Mouse (Mus musculus) kidney, postnatal 0 days (tissue): ENCODE measurements around the gene E130114P18Rik. TPM values are rescaled to one million over a fixed set of nuclear protein-coding genes. Genes with fewer than 3 reads are reported as not detected.

Experiments
- ATAC-seq: fragments of 200-750 bp; cut with Nextera tagmentation; replicated peaks from 2 replicates; pipeline ENCODE4 v1.8.0; 2017; ENCODE audit warnings: low read depth, moderate number of reproducible peaks, moderate TSS enrichment, moderate library complexity; ENCODE audit not compliant: low FRiP score
- DNase-seq: peaks from one replicate; pipeline ENCODE4 v3.0.0-alpha.2; 2016; ENCODE audit warnings: low spot score
- H3K27ac ChIP-seq: fragments of 300-500 bp; sonication (generic); 2 replicates; pipeline ENCODE4 v1.5.1; 2014; ENCODE audit warnings: mild to moderate bottlenecking
- H3K27me3 ChIP-seq: fragments of 300-500 bp; sonication (generic); 2 replicates; pipeline ENCODE4 v1.6.1; 2014; ENCODE audit warnings: low read length, mixed read lengths; ENCODE audit not compliant: insufficient read depth
- H3K36me3 ChIP-seq: fragments of 300-500 bp; sonication (generic); 2 replicates; pipeline ENCODE4 v1.6.1; 2014; ENCODE audit warnings: low read length, mixed read lengths; ENCODE audit not compliant: insufficient read depth
- H3K4me1 ChIP-seq: fragments of 300-500 bp; sonication (generic); replicated peaks from 2 replicates; pipeline ENCODE4 v1.6.1; 2014; ENCODE audit warnings: antibody characterized with exemption, low read length, mixed read lengths; ENCODE audit not compliant: insufficient read depth
- H3K4me2 ChIP-seq: fragments of 300-500 bp; sonication (generic); 2 replicates; pipeline ENCODE4 v1.6.1; 2014; ENCODE audit warnings: mild to moderate bottlenecking, low read length, moderate library complexity, mixed read lengths
- H3K4me3 ChIP-seq: fragments of 300-500 bp; sonication (generic); replicated peaks from 2 replicates; pipeline ENCODE4 v1.5.1; 2014; ENCODE audit warnings: low read depth, low read length
- H3K9ac ChIP-seq: fragments of 300-500 bp; sonication (generic); 2 replicates; pipeline ENCODE4 v1.6.1; 2014; ENCODE audit warnings: low read depth, low read length
- H3K9me3 ChIP-seq: fragments of 300-500 bp; sonication (generic); replicated peaks from 2 replicates; pipeline ENCODE4 v1.6.1; 2016; ENCODE audit warnings: low read length, inconsistent platforms, mixed read lengths
- CTCF ChIP-seq: IDR thresholded peaks from 2 replicates; pipeline ENCODE4 v1.5.1; 2016; ENCODE audit warnings: antibody characterized with exemption, low read depth, mild to moderate bottlenecking, moderate library complexity
- WGBS: fragments of 180-500 bp; shearing (Covaris S2); extraction: QIAGEN DNeasy Blood & Tissue Kit; methylation state at CpG from one replicate; pipeline ENCODE4 v1.1.7; 2014; 5-methylcytosine and 5-hydroxymethylcytosine counted together
- polyA plus RNA-seq: library from polyadenylated mRNA; unstranded; fragments of >200 nt; fragmentation: Nextera tagmentation; extraction: Ambion mirVana; gene quantifications from 2 replicates; pipeline ENCODE4 v1.2.1, GENCODE M21; 2015

Gene E130114P18Rik
- polyA plus RNA-seq, 1 experiment from 2014 or later, result 0.38 TPM

DNA sequence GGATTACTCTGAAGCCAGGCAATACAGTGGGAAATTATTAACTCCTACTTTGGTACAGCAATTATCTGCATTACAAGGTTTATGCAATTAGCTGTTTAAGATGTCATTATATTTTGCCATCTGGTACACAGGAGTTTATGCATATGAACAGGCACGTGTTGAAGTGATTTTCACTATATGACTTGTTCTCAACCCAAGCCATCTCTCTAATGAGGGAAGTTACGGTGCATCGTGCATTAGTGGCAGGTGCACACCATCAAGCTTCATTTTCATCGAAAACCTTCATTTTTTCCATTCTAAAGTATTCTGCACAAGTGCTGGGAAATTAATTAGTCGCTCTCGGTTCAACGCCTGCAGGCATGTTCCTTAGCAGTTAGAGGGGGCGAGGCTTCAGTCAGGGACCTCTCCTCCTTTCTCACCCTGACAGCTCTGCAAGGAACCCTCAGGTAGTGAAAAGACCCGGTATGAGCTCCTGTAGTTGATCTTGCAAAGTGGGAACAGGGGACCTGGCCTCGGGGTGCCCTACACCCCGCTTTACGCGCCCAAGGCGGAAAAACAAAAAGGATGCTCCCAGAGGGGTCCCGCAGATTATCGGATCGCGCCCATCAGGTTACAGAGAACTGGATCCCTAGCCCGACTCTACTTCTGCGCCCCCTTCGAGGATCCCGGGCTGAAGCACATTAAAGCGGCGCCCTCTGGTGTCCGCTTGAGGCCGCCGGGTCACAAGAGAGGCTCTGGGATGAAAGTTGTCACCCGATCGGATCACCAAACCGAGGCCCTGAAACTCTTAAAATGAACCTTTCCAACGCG, 32.4 kb downstream of the E130114P18Rik start:
- peak; percentile 80 for ATAC-seq
- Histone ChIP-seq H3K27ac (no peak overlapping the region), H3K4me2 (peak overlapping the region; percentile 87), H3K36me3 (no peaks in the 10 kb centered on the region), H3K4me1 (0 out of 2 replicates have a peak, but pooled peaks cover 2% of the 10 kb centered on the region), H3K4me3 (peak overlapping the region; percentile 35), H3K27me3 (no peaks in the 10 kb centered on the region), H3K9ac (peak overlapping the region; percentile 54; the same call in 1 of the 2 replicates), H3K9me3 (no peaks in the 10 kb centered on the region)
- peak; percentile 90 for DNase-seq
- WGBS, result 7% methylated on average over 32 of the region's 32 CpGs
- TF ChIP-seq CTCF, result peak; percentile 89

DNA sequence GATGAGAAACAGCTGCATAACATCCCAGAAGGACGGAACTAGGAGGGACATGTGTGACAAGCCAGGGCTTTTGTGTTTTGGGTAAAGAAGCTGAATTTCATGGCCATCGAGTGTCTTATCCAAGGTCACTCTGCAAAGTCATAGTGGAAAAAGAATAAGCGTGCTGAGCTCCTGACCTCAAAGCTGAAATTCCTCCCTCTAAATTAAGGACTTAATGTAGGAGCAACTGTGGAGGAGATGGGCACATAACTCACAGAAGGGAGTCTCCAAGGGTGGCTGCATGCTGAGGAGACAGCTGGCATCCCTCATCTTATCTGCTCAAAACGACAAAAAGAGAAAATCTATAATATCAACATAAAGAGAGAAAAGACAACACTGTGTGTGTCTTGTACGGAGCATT, 33.9 kb downstream of the E130114P18Rik start:
- Histone ChIP-seq H3K4me1 (0 out of 2 replicates have a peak, but pooled peaks cover 2% of the 10 kb centered on the region), H3K9me3 (no peaks in the 10 kb centered on the region), H3K4me2 (no peak overlapping the region), H3K36me3 (no peaks in the 10 kb centered on the region), H3K27me3 (no peaks in the 10 kb centered on the region), H3K27ac (no peak overlapping the region), H3K9ac (no peak overlapping the region), H3K4me3 (no peak overlapping the region)
- DNase-seq (peak; percentile 45), ATAC-seq (no peak)
- WGBS, result 43% methylated on average over 5 of the region's 5 CpGs
- TF ChIP-seq CTCF, result no peak

DNA sequence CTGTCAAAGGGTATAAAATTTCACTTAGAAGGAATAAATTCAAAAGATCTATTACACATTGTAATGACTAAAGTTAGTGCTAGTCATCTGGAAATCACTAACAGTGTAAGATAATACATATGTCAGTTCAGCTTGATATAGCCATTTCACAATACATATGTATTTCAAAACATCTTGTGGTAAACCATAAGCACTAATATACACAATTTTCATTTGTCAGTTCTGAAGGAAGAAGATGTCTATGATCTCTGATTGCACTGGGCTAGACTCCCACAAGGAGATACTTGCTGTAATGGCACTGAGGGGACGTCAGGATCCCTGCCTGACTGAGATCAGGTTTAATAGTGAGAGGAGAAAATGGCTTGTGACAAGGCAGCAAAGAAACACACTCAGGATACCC, 44.5 kb downstream of the E130114P18Rik start:
- Histone ChIP-seq H3K4me2 (no peak overlapping the region), H3K4me3 (no peak overlapping the region), H3K27me3 (no peaks in the 10 kb centered on the region), H3K36me3 (no peaks in the 10 kb centered on the region), H3K9ac (no peak overlapping the region), H3K27ac (no peak overlapping the region), H3K4me1 (no peaks in the 10 kb centered on the region), H3K9me3 (no peaks in the 10 kb centered on the region)
- TF ChIP-seq CTCF, result no peak
- WGBS, result 48% methylated on average over 1 of the region's 1 CpGs
- DNase-seq, result no peak
- ATAC-seq, result no peak

DNA sequence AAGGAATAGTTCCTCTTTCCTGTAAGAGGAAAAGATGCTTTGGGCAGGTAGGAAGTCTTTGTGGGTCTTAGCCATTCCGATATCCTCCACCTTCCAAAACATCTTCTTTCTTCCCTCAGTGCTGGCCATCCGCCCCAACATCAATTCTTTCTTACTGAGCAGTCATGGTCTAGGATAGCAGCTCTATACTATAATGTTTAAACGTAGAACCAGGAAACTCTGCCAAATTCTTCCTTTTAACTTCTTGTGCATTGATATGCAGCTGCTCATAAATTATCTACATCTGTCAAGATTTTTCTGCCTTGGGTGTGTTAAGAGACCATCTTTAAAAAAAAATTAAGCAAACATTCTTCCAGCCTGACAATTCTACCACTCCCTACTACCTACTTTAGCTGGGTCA, 47.5 kb downstream of the E130114P18Rik start:
- no peaks in the 10 kb centered on the region for H3K4me1 ChIP-seq
- H3K9me3 ChIP-seq, result no peaks in the 10 kb centered on the region
- no peaks in the 10 kb centered on the region for H3K27me3 ChIP-seq
- DNase-seq (no peak), ATAC-seq (no peak)
- H3K36me3 ChIP-seq, result no peaks in the 10 kb centered on the region
- no peak overlapping the region for H3K27ac ChIP-seq
- H3K4me2 ChIP-seq, result no peak overlapping the region
- H3K4me3 ChIP-seq, result no peak overlapping the region
- H3K9ac ChIP-seq, result no peak overlapping the region
- 57% methylated on average over 3 of the region's 3 CpGs for WGBS
- no peak for TF ChIP-seq CTCF

DNA sequence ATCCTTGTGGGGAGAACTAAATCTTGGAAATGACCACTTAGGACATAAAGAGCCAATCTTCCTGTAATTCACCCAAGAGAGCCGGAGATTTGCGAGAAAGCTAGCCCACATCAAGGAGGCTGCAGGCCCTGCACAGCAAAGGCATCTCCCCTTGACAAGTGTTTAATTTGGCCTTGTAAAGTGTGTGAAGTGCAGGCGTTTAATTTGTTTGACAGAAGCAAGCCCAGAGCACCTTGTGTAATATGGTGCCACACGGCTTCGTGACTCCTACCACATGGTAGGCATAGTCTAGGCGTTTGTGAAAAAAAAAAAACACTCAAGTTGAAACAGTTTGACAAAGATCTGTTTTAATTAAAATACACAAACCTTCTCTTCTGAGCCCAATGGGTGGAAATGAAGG, 47.9 kb downstream of the E130114P18Rik start:
- no peaks in the 10 kb centered on the region for H3K4me1 ChIP-seq
- no peaks in the 10 kb centered on the region for H3K27me3 ChIP-seq
- H3K36me3 ChIP-seq, result no peaks in the 10 kb centered on the region
- H3K27ac ChIP-seq, result no peak overlapping the region
- H3K4me3 ChIP-seq, result no peak overlapping the region
- H3K9ac ChIP-seq, result no peak overlapping the region
- H3K4me2 ChIP-seq, result no peak overlapping the region
- TF ChIP-seq CTCF, result no peak
- ATAC-seq (no peak), DNase-seq (no peak)
- WGBS, result 52% methylated on average over 6 of the region's 6 CpGs
- H3K9me3 ChIP-seq, result no peaks in the 10 kb centered on the region

DNA sequence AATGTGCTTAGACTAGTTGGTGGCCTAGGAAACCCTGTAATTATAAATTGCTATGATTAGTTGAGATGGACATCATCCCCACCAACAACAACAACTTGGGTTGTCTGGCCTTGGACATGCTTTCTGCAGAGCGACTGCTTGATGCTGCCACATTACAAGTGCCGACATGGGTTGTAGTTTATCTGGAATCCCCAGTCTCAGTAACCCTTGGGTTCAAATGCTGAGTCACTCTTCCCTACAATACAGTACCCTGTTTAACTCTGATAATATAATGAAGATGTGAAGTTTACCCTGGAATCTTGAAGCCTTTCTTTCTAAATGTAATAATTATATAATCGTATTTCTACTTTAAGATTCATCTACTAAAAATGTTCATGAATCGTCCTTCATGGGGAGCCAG, 49.4 kb downstream of the E130114P18Rik start:
- Histone ChIP-seq H3K9me3 (no peaks in the 10 kb centered on the region), H3K27me3 (no peaks in the 10 kb centered on the region), H3K4me2 (no peak overlapping the region), H3K4me1 (no peaks in the 10 kb centered on the region), H3K9ac (no peak overlapping the region), H3K4me3 (no peak overlapping the region), H3K27ac (no peak overlapping the region), H3K36me3 (no peaks in the 10 kb centered on the region)
- TF ChIP-seq CTCF, result no peak
- WGBS, result 96% methylated on average over 4 of the region's 4 CpGs
- DNase-seq, result no peak
- no peak for ATAC-seq
